Mouse (Mus musculus) lung, adult 2 months (tissue): ENCODE measurements at regions not wholly inside any gene's neighbourhood (a gene's known extent, or its start where the extent isn't known, plus 50 kb on each side); places are given as distances from the start of the nearest gene placed in this dataset.

Experiments used
- CTCF ChIP-seq: fragments of 200-500 bp; IDR thresholded peaks from 2 replicates; pipeline ENCODE4 v1.5.1; 2011; ENCODE audit warnings: mild to moderate bottlenecking, low read length, control low read depth; ENCODE audit not compliant: insufficient read depth
- POLR2A ChIP-seq: fragments of 200-500 bp; IDR thresholded peaks from 2 replicates; pipeline ENCODE4 v1.6.1; 2011; ENCODE audit warnings: low read depth, mild to moderate bottlenecking, control low read depth, low read length, borderline replicate concordance; ENCODE audit errors: extremely low read depth

- no peak for TF ChIP-seq CTCF
- no peak for TF ChIP-seq POLR2A
Observed at GRCm38 (mm10) chr1:128912532-128912931, 320.4 kb upstream of the Cxcr4 start.
